Mouse (Mus musculus) lung, adult 2 months (tissue): ENCODE results near the gene Gpkow.
A peak's percentile ranks its signal among the peaks of the same experiment; 100 is the strongest.

Experiments
- CTCF ChIP-seq: fragments of 200-500 bp; IDR thresholded peaks from 2 replicates; pipeline ENCODE4 v1.5.1; 2011; ENCODE audit warnings: mild to moderate bottlenecking, low read length, control low read depth; ENCODE audit not compliant: insufficient read depth
- POLR2A ChIP-seq: fragments of 200-500 bp; IDR thresholded peaks from 2 replicates; pipeline ENCODE4 v1.6.1; 2011; ENCODE audit warnings: low read depth, mild to moderate bottlenecking, control low read depth, low read length, borderline replicate concordance; ENCODE audit errors: extremely low read depth

- no peak for TF ChIP-seq CTCF
- peak; percentile 55; the same call in 1 of the 2 replicates for TF ChIP-seq POLR2A
Observed at GRCm38 (mm10) chrX:7728215-7728921, 31.4 kb downstream of the Gpkow start, which contains the start of gene Praf2.
